ENCODE assay signal across 8 mouse cellular contexts in genomic region chr6:51362475-51363226, GRCm38 (mm10).
DNase-seq lines count a peak whose midpoint lies in the region; ATAC-seq and TF ChIP-seq lines count a peak whose summit lies in the region.

No protein-coding gene starts in this region.

- WGBS in forebrain, embryonic 12.5 days = 4% methylated on average over 15 of the region's 15 CpGs
- WGBS in heart, postnatal 0 days = 7% methylated on average over 15 of the region's 15 CpGs
- 4% methylated on average over 15 of the region's 15 CpGs for WGBS in liver, embryonic 15.5 days (ENCODE audit: insufficient replicate concordance)
- 7% methylated on average over 15 of the region's 15 CpGs for WGBS in neural tube, embryonic 12.5 days
- WGBS in stomach, postnatal 0 days = 10% methylated on average over 15 of the region's 15 CpGs

- H3K9ac ChIP-seq in forebrain, embryonic 12.5 days = peak overlapping the region; percentile 17; the same call in 1 of the 2 replicates
- 0 out of 2 replicates have a peak overlapping the region, but pooled peaks have one; percentile 4 for H3K9ac ChIP-seq in heart, postnatal 0 days (replicated peaks; ENCODE audit: low read depth, low read length)
- H3K9ac ChIP-seq in liver, embryonic 15.5 days = no peak overlapping the region
- H3K9ac ChIP-seq in neural tube, embryonic 12.5 days = no peak overlapping the region
- no peak overlapping the region for H3K9ac ChIP-seq in stomach, postnatal 0 days (ENCODE audit: low read length)

- peak overlapping the region; percentile 42; the same call in 1 of the 2 replicates for H3K27ac ChIP-seq in forebrain, embryonic 12.5 days
- no peak overlapping the region for H3K27ac ChIP-seq in heart, postnatal 0 days (ENCODE audit: low read depth)
- H3K27ac ChIP-seq in liver, embryonic 15.5 days (replicated peaks) = no peak overlapping the region
- no peak overlapping the region for H3K27ac ChIP-seq in neural tube, embryonic 12.5 days
- H3K27ac ChIP-seq in stomach, postnatal 0 days (replicated peaks) = no peak overlapping the region

- H3K4me2 ChIP-seq in forebrain, embryonic 12.5 days = peak overlapping the region; percentile 45
- peak overlapping the region; percentile 59 for H3K4me2 ChIP-seq in heart, postnatal 0 days (ENCODE audit: low read depth, low read length)
- peak overlapping the region; percentile 49 for H3K4me2 ChIP-seq in liver, embryonic 15.5 days
- peak overlapping the region; percentile 46 for H3K4me2 ChIP-seq in neural tube, embryonic 12.5 days (replicated peaks)
- H3K4me2 ChIP-seq in stomach, postnatal 0 days (replicated peaks; ENCODE audit: low read depth) = peak overlapping the region; percentile 37; the same call in 1 of the 2 replicates

- H3K36me3 ChIP-seq in forebrain, embryonic 12.5 days (replicated peaks) = no peaks in the 10 kb centered on the region
- H3K36me3 ChIP-seq in heart, postnatal 0 days (replicated peaks; ENCODE audit: control insufficient read depth, insufficient read depth, low read length) = no peaks in the 10 kb centered on the region
- no peaks in the 10 kb centered on the region for H3K36me3 ChIP-seq in liver, embryonic 15.5 days (replicated peaks)
- H3K36me3 ChIP-seq in neural tube, embryonic 12.5 days = no peaks in the 10 kb centered on the region
- no peaks in the 10 kb centered on the region for H3K36me3 ChIP-seq in stomach, postnatal 0 days (ENCODE audit: control insufficient read depth, insufficient read depth, low read length)

- peak overlapping the region; percentile 18; the same call in 1 of the 2 replicates for H3K4me3 ChIP-seq in forebrain, embryonic 12.5 days (replicated peaks)
- H3K4me3 ChIP-seq in heart, postnatal 0 days (ENCODE audit: low read depth, low read length) = peak overlapping the region; percentile 34
- peak overlapping the region; percentile 16; the same call in 1 of the 2 replicates for H3K4me3 ChIP-seq in liver, embryonic 15.5 days (replicated peaks)
- no peak overlapping the region for H3K4me3 ChIP-seq in neural tube, embryonic 12.5 days
- H3K4me3 ChIP-seq in stomach, postnatal 0 days (ENCODE audit: low read depth, low read length) = no peak overlapping the region

- ATAC-seq in forebrain, embryonic 12.5 days (ENCODE audit: low FRiP score) = peak; percentile 79
- ATAC-seq in heart, postnatal 0 days (ENCODE audit: insufficient read depth, low read depth) = peak; percentile 27; the same call in 1 of the 2 replicates
- no peak for ATAC-seq in liver, embryonic 15.5 days (ENCODE audit: insufficient read depth)
- ATAC-seq in neural tube, embryonic 12.5 days (ENCODE audit: low FRiP score, low read depth) = peak; percentile 71; the same call in 1 of the 2 replicates
- ATAC-seq in stomach, postnatal 0 days (ENCODE audit: low FRiP score, low TSS enrichment) = peak; percentile 76

- no peaks in the 10 kb centered on the region for H3K27me3 ChIP-seq in forebrain, embryonic 12.5 days
- no peaks in the 10 kb centered on the region for H3K27me3 ChIP-seq in heart, postnatal 0 days (ENCODE audit: control insufficient read depth, insufficient read depth, low read length)
- H3K27me3 ChIP-seq in liver, embryonic 15.5 days = peaks cover 10% of the 10 kb centered on the region
- H3K27me3 ChIP-seq in neural tube, embryonic 12.5 days (replicated peaks) = no peaks in the 10 kb centered on the region
- H3K27me3 ChIP-seq in stomach, postnatal 0 days (ENCODE audit: control insufficient read depth, insufficient read depth, low read length) = no peaks in the 10 kb centered on the region

- TF ChIP-seq EP300 in heart, postnatal 0 days (IDR thresholded peaks at IDR 0.05; ENCODE audit: low read depth) = no peak
- no peak for TF ChIP-seq EP300 in stomach, postnatal 0 days (optimal IDR thresholded peaks at IDR 0.05)

- peak; percentile 71 for TF ChIP-seq CTCF in heart, postnatal 0 days (IDR thresholded peaks at IDR 0.05; ENCODE audit: low read depth)
- peak; percentile 83 for TF ChIP-seq CTCF in stomach, postnatal 0 days (IDR thresholded peaks at IDR 0.05; ENCODE audit: low read depth)

- H3K4me1 ChIP-seq in forebrain, embryonic 12.5 days = peaks cover 17% of the 10 kb centered on the region
- no peaks in the 10 kb centered on the region; the same call in 1 of the 2 replicates for H3K4me1 ChIP-seq in heart, postnatal 0 days (ENCODE audit: control insufficient read depth, insufficient read depth)
- no peaks in the 10 kb centered on the region for H3K4me1 ChIP-seq in liver, embryonic 15.5 days (replicated peaks)
- 0 out of 2 replicates have a peak, but pooled peaks cover 4% of the 10 kb centered on the region for H3K4me1 ChIP-seq in neural tube, embryonic 12.5 days
- H3K4me1 ChIP-seq in stomach, postnatal 0 days (replicated peaks; ENCODE audit: control insufficient read depth, insufficient read depth) = no peaks in the 10 kb centered on the region

- DNase-seq in CD4-positive, CD25-positive, alpha-beta regulatory T cell, adult 2 months (ENCODE audit: low read depth, low spot score) = peak; percentile 85
- peak; percentile 83 for DNase-seq in c-Kit-positive CD71-negative TER-119-negative erythroid progenitor cells, embryonic 14.5 days (ENCODE audit: low read depth)
- DNase-seq in heart, postnatal 0 days (ENCODE audit: low spot score) = peak; percentile 68
- DNase-seq in kidney, postnatal 36 days = peak; percentile 80 to 91
- DNase-seq in stomach, postnatal 0 days (ENCODE audit: low spot score) = peak; percentile 90

- H3K9me3 ChIP-seq in forebrain, embryonic 12.5 days = no peaks in the 10 kb centered on the region
- no peaks in the 10 kb centered on the region for H3K9me3 ChIP-seq in heart, postnatal 0 days (replicated peaks; ENCODE audit: control insufficient read depth, low read length)
- no peaks in the 10 kb centered on the region for H3K9me3 ChIP-seq in liver, embryonic 15.5 days (replicated peaks)
- H3K9me3 ChIP-seq in neural tube, embryonic 12.5 days = no peaks in the 10 kb centered on the region
- no peaks in the 10 kb centered on the region for H3K9me3 ChIP-seq in stomach, postnatal 0 days (ENCODE audit: control insufficient read depth, low read length)

Comparison
In these comparisons a context has a peak if more than half of its experiments do, and no peak if none do; other contexts are left out.
1. H3K4me3 ChIP-seq: peak in forebrain, embryonic 12.5 days (single experiment), heart, postnatal 0 days (single experiment) and liver, embryonic 15.5 days (single experiment); none in neural tube, embryonic 12.5 days (single experiment) and stomach, postnatal 0 days (single experiment).
2. H3K9ac ChIP-seq: peak in forebrain, embryonic 12.5 days (single experiment) and heart, postnatal 0 days (single experiment); none in liver, embryonic 15.5 days (single experiment), neural tube, embryonic 12.5 days (single experiment) and stomach, postnatal 0 days (single experiment).
3. Peak in every context shown above with its lines, with median percentiles within 50 percentile points of each other: DNase-seq and H3K4me2 ChIP-seq.